Mouse (Mus musculus) C2C12 (cell line): ENCODE results near the gene Pth2. TPM values are rescaled to one million over a fixed set of nuclear protein-coding genes. Genes with fewer than 3 reads are reported as not detected.

ENCODE experiments used
- H3K27me3 ChIP-seq: one replicate; pipeline ENCODE4 v1.6.1; 2011; ENCODE audit not compliant: control insufficient read depth, insufficient read depth, insufficient read length
- H3K36me3 ChIP-seq: one replicate; pipeline ENCODE4 v1.6.1; 2011; ENCODE audit not compliant: control insufficient read depth, insufficient read depth
- H3K4me3 ChIP-seq: one replicate; pipeline ENCODE4 v1.5.1; 2011; ENCODE audit warnings: mild to moderate bottlenecking, control low read depth; ENCODE audit not compliant: poor library complexity, insufficient read depth, severe bottlenecking
- H3K79me2 ChIP-seq: one replicate; pipeline ENCODE4 v1.6.1; 2011; ENCODE audit not compliant: control insufficient read depth, insufficient read depth
- H3K79me3 ChIP-seq: one replicate; pipeline ENCODE4 v1.6.1; 2011; ENCODE audit warnings: low read depth, control low read depth
- H3ac ChIP-seq: one replicate; pipeline ENCODE3; 2011; ENCODE audit warnings: low read depth; ENCODE audit not compliant: control insufficient read depth, insufficient read length
- CEBPB ChIP-seq: IDR thresholded peaks from one replicate; pipeline ENCODE4 v1.6.1; 2011; ENCODE audit warnings: low read depth, mild to moderate bottlenecking, control low read depth, moderate library complexity
- CTCF ChIP-seq: IDR thresholded peaks from one replicate; pipeline ENCODE4 v1.5.1; 2011; ENCODE audit not compliant: control insufficient read depth, insufficient read depth, insufficient read length
- FOSL1 ChIP-seq: IDR thresholded peaks from one replicate; pipeline ENCODE4 v1.8.0; 2011; ENCODE audit warnings: mild to moderate bottlenecking, low read length; ENCODE audit not compliant: poor library complexity, insufficient read depth, severe bottlenecking
- MAX ChIP-seq: IDR thresholded peaks from one replicate; pipeline ENCODE4 v1.6.1; 2011; ENCODE audit warnings: mild to moderate bottlenecking, control low read depth
- MYOD1 ChIP-seq: IDR thresholded peaks from one replicate; pipeline ENCODE4 v1.6.1; 2011; ENCODE audit warnings: low read depth; ENCODE audit not compliant: control insufficient read depth, insufficient read length
- MYOG ChIP-seq: IDR thresholded peaks from one replicate; pipeline ENCODE4 v1.6.1; 2011; ENCODE audit not compliant: control insufficient read depth, insufficient read length; ENCODE audit errors: extremely low read depth
- USF1 ChIP-seq: IDR thresholded peaks from one replicate; pipeline ENCODE4 v1.6.1; 2011; ENCODE audit warnings: low read depth, mild to moderate bottlenecking, control low read depth, moderate library complexity
- polyA plus RNA-seq: library from polyadenylated mRNA; unstranded; fragments of >200 nt; fragmentation: generic; extraction: Trizol; gene quantifications from one replicate; pipeline ENCODE4 v1.2.1, GENCODE M21; 2012; ENCODE audit warnings: missing spikeins

Pth2 gene
- polyA plus RNA-seq, 1 experiment: not detected

DNA sequence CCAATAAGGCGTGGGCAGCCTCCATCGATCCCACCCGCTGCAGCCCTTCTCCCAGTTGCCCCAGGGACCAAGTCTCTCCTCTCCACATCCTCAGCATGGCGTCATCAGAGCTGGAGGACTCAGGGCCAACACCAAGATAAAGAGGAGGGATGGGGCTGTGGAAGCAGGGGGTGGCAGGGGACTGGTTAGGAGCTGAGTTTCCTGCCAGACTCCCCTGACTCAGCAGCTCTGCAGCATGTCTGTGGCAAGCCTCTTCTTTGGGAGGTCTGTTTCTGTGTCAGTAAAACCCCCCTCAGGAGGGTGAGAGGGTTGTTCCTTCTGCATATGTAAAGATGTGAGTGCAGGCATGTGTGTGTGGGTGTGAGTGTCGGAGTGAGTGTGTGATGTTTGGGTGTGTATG, 16.2 kb downstream of the Pth2 start:
- H3ac ChIP-seq: no peak overlapping the region
- no peaks in the 10 kb centered on the region for H3K79me3 ChIP-seq
- H3K27me3 ChIP-seq: peaks cover 9% of the 10 kb centered on the region
- no peaks in the 10 kb centered on the region for H3K79me2 ChIP-seq
- H3K4me3 ChIP-seq: no peak overlapping the region
- no peaks in the 10 kb centered on the region for H3K36me3 ChIP-seq
- TF ChIP-seq FOSL1: no peak
- no peak for TF ChIP-seq MYOG
- TF ChIP-seq USF1: no peak
- TF ChIP-seq MYOD1: no peak
- TF ChIP-seq CEBPB: no peak
- TF ChIP-seq CTCF: no peak
- no peak for TF ChIP-seq MAX

DNA sequence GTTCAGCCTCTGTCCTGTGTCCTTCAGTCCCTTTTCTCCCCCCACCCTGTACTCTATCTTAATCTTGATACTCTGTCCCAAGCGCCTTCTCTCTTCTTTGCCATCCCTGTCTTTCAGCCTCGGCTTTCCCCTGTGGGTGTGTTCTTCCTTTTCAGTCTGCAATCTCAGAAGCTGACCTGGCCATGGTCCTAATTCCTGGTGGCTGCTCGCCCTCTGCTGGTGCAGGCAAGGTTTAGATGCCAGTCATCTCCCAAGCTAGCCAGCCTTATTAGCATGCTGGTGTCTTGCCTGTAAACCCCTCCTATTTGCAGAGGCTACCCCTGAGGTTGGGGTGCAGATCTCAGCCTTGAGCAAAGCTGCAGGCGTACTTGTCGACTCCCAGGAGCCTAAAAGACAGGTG, 17.6 kb downstream of the Pth2 start:
- no peaks in the 10 kb centered on the region for H3K79me2 ChIP-seq
- H3K27me3 ChIP-seq: peaks cover 9% of the 10 kb centered on the region
- no peak overlapping the region for H3ac ChIP-seq
- no peaks in the 10 kb centered on the region for H3K36me3 ChIP-seq
- no peak overlapping the region for H3K4me3 ChIP-seq
- TF ChIP-seq MYOD1 (no peak), FOSL1 (no peak), CTCF (peak; percentile 88), MAX (no peak), MYOG (no peak), USF1 (no peak)
- H3K79me3 ChIP-seq: no peaks in the 10 kb centered on the region

DNA sequence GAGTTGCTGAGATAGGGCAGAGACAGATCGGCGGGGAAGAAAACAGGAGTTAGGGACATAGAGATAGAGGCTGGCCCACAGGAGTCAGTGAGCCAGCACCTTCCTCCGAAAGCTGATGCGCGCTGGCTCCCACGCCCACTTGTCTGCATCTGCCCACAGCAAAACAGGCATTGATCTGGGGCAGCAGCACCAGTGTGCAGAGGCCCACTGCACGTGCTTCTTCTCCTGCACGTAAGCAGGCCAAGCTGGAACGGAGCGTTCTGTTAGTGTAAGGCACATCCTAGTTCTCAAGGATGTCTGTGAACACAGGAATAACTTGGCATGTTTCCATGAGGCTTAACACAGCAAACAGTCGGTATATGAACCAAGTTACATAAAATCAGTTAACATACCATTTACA, 18.2 kb downstream of the Pth2 start:
- H3ac ChIP-seq: no peak overlapping the region
- H3K27me3 ChIP-seq: peaks cover 9% of the 10 kb centered on the region
- H3K36me3 ChIP-seq: no peaks in the 10 kb centered on the region
- no peak overlapping the region for H3K4me3 ChIP-seq
- no peaks in the 10 kb centered on the region for H3K79me3 ChIP-seq
- TF ChIP-seq CEBPB (no peak), CTCF (no peak), MYOG (no peak), USF1 (no peak), MAX (no peak), MYOD1 (no peak), FOSL1 (no peak)
- no peaks in the 10 kb centered on the region for H3K79me2 ChIP-seq

DNA sequence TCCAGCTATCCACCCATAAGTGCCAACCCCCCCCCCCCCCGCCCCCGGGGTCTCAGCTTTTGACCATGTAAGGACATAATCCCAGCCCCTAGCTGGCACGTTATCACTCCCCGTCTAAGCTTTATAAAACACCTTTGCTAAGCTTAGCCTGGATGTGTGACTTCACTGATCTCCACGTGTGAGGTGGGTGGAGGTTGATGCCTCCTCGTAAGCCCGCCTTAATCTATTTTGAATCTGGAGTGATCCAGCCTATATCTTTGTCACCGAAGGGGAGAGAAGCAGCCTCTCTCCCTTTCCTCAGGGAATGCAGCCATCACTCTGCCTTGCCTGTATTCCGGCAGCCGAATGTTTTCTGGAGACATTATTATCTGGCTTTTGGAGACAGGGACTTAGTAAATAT, 21.9 kb downstream of the Pth2 start:
- TF ChIP-seq FOSL1 (no peak), MYOD1 (no peak)
- H3K27me3 ChIP-seq: peaks cover 9% of the 10 kb centered on the region
- no peak overlapping the region for H3ac ChIP-seq
- H3K79me3 ChIP-seq: no peaks in the 10 kb centered on the region
- no peaks in the 10 kb centered on the region for H3K79me2 ChIP-seq
- no peaks in the 10 kb centered on the region for H3K36me3 ChIP-seq
- H3K4me3 ChIP-seq: no peak overlapping the region

DNA sequence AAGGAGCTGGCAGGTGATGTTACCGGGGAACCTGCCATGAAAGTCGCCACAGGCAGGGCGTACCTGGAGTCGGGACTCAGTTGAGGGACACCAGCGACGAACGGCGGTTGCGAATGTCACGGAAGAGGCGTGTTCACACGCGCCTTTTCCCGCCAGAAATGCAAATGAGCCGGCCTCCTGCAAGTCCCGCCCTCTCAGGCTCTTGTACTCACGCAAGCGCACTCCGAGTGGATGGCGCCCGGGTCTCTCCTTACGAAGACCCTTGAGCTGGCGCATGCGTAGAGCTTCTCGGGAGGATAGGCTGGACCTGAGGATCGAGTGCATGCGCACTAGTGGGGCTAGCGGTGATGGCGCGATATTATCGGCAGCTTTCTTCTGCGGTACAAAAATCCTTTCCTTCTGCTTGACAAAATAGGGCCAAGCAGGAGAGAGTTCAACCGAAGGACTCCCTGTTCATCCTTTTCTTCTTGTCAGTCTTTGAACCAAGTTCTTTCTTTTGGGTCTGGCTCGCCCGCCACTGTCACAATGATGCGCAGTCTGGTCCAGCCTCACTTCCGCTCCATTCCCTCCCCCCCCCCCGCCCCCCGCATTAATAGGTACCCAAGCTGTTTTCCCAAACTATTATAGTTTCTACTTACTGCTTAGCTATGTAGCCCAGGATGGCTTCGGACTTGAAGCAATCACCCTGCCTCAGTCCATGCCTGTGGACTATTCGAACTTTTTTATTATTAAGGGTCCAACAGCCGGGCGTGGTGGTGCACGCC, 23.8 kb downstream of the Pth2 start, which contains the start of gene Ccdc155:
Gene Ccdc155, minus strand, starts transcription at position 513 of the 764 bp plus-strand sequence.
- H3ac ChIP-seq: no peak within 1 kb of the TSS
- H3K27me3 ChIP-seq: peaks cover 9% of the 10 kb centered on the region
- no peak within 1 kb of the TSS for H3K4me3 ChIP-seq
- TF ChIP-seq MYOD1 (no peak), CTCF (no peak), USF1 (no peak), MAX (no peak), FOSL1 (no peak), MYOG (no peak)
- H3K79me2 ChIP-seq: no peaks in the 10 kb centered on the region
- no peaks in the 10 kb centered on the region for H3K79me3 ChIP-seq
- H3K36me3 ChIP-seq: no peaks in the 10 kb centered on the region

DNA sequence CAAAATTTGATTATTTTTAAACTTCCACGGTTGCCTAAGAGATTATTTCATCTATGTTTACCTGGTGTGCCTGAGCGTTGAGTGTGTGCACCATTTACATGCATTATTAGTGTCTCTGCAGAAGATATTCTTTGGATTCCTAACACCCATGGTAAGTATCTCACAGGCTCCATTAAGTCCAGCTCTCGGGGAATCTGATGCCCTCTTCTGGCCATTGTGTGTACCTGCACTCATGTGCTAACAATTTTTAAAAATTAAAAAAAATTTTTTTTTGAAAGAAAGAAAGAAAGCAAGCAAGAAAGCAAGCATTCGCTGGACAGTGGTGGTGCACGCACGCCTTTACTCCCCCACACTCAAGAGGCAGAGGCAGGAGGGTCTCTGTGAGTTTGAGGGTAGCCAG, 27.5 kb downstream of the Pth2 start:
- no peak for TF ChIP-seq CEBPB
- TF ChIP-seq FOSL1: no peak
- H3K79me2 ChIP-seq: no peaks in the 10 kb centered on the region
- no peak overlapping the region for H3ac ChIP-seq
- H3K4me3 ChIP-seq: no peak overlapping the region
- H3K36me3 ChIP-seq: no peaks in the 10 kb centered on the region
- H3K27me3 ChIP-seq: peaks cover 9% of the 10 kb centered on the region
- H3K79me3 ChIP-seq: no peaks in the 10 kb centered on the region
